Comparison of ENCODE assay signal across 9 mouse cellular contexts in genomic region chr19:16325911-16326310, GRCm38 (mm10).
DNase-seq lines count a peak whose midpoint lies in the region; ATAC-seq and TF ChIP-seq lines count a peak whose summit lies in the region.
"Had no signal": no experiment of that assay in that cellular context is flagged by ENCODE, and none has a peak within 500 bp of the region (broad histone marks: within the 10 kb centered on the region; RNA-seq: fewer than 3 reads in every experiment).

No protein-coding gene starts in this region.

- no peak for ATAC-seq in cerebellum, adult (ENCODE audit: insufficient number of reproducible peaks, low FRiP score, low TSS enrichment)

- peaks cover 10% of the 10 kb centered on the region; the same call in 1 of the 2 replicates for H3K4me1 ChIP-seq in cerebellum, adult 2 months (ENCODE audit: control insufficient read depth, insufficient read depth, low read length)

- peak; percentile 67 to 87 for DNase-seq in adrenal gland, adult (ENCODE audit: inconsistent age in 2 of 2, low spot score in 1 of 2)
- DNase-seq in adrenal gland, postnatal 4 days (ENCODE audit: low spot score in 2 of 2), result no peak
- DNase-seq in adrenal gland, postnatal 10 days, result peak; percentile 66
- DNase-seq in kidney, adult 11 months, result peak; percentile 88
- peak; percentile 43 for DNase-seq in lung, postnatal 14 days
- no peak for DNase-seq in right cerebral cortex, postnatal 36 days (ENCODE audit: low spot score in 2 of 2)
- no peak for DNase-seq in cerebellum, adult 2 months

- no peak overlapping the region for H3K27ac ChIP-seq in cerebellum, adult 2 months (ENCODE audit: insufficient read depth, low read length)
- H3K27ac ChIP-seq: limb, embryonic 15.5 days had no signal

- no peak for TF ChIP-seq CTCF in cerebellum, adult 2 months (IDR thresholded peaks at IDR 0.05; ENCODE audit: borderline replicate concordance, insufficient read depth, low read depth, low read length)

- WGBS in cerebellum, adult 2 months, result 85% methylated on average over 8 of the region's 8 CpGs

- no peak overlapping the region for H3K4me3 ChIP-seq in cerebellum, adult 2 months (replicated peaks; ENCODE audit: insufficient read depth, low read depth, low read length)
- H3K4me3 ChIP-seq: limb, embryonic 15.5 days had no signal

- H3K27me3 ChIP-seq in cerebellum, adult 2 months (ENCODE audit: control insufficient read depth, insufficient read depth, low read length), result no peaks in the 10 kb centered on the region; the same call in 1 of the 2 replicates
- H3K27me3 ChIP-seq: limb, embryonic 15.5 days had no signal

- TF ChIP-seq POLR2A in cerebellum, adult 2 months (IDR thresholded peaks at IDR 0.05; ENCODE audit: borderline replicate concordance, insufficient read depth, low read length), result no peak

Comparison
In these comparisons a context has a peak if more than half of its experiments do, and no peak if none do; other contexts are left out.
1. DNase-seq: peak in adrenal gland, adult (2 of 2), adrenal gland, postnatal 10 days (single experiment), kidney, adult 11 months (single experiment) and lung, postnatal 14 days (single experiment); none in adrenal gland, postnatal 4 days (0 of 2), right cerebral cortex, postnatal 36 days (0 of 2) and cerebellum, adult 2 months (0 of 2).